In genomic region chr10:13470236-13470635, GRCm38 (mm10) we compare ENCODE assay signal across 25 mouse cellular contexts. TPM values are rescaled to one million over a fixed set of nuclear protein-coding genes. Genes with fewer than 3 reads are reported as not detected.
A peak's percentile ranks its signal among the peaks of the same experiment; 100 is the strongest.
DNase-seq lines count a peak whose midpoint lies in the region; ATAC-seq and TF ChIP-seq lines count a peak whose summit lies in the region.
"Had no signal": no experiment of that assay in that cellular context is flagged by ENCODE, and none has a peak within 500 bp of the region (broad histone marks: within the 10 kb centered on the region; RNA-seq: fewer than 3 reads in every experiment).

No protein-coding gene starts in this region.

- no peak overlapping the region for H3K27ac ChIP-seq in CH12.LX (ENCODE audit: insufficient read depth, low read depth)
- peak overlapping the region; percentile 18 for H3K27ac ChIP-seq in macrophage
- H3K27ac ChIP-seq: forebrain, embryonic 10.5 days; hindbrain, embryonic 15.5 days; intestine, embryonic 15.5 days; limb, embryonic 12.5 days; midbrain, embryonic 12.5 days; neural tube, embryonic 12.5 days had no signal

- dilution Hi-C loops in CH12.LX (cut with MboI; ENCODE audit: extremely low pct_ligation_motif_present, extremely low pct_unique_long_range_greater_than_20kb, low sequenced_read_pairs) = no loop called here

- H3K4me2 ChIP-seq in CH12.LX (ENCODE audit: insufficient read depth, low read depth, poor library complexity, severe bottlenecking) = no peak overlapping the region
- H3K4me2 ChIP-seq: heart, embryonic 12.5 days; hindbrain, embryonic 15.5 days; intestine, embryonic 15.5 days; limb, embryonic 12.5 days; lung, embryonic 14.5 days; midbrain, embryonic 12.5 days; neural tube, embryonic 12.5 days had no signal

- H3K36me3 ChIP-seq in CH12.LX (replicated peaks in 1 of 2; ENCODE audit: control insufficient read depth in 1 of 2, insufficient read depth in 1 of 2, low read length in 1 of 2) (no peaks in the 10 kb centered on the region), macrophage (ENCODE audit: inconsistent target) (no peaks in the 10 kb centered on the region)
- H3K36me3 ChIP-seq: forebrain, embryonic 10.5 days; heart, embryonic 12.5 days; hindbrain, embryonic 15.5 days; intestine, embryonic 15.5 days; limb, embryonic 12.5 days; midbrain, embryonic 12.5 days; neural tube, embryonic 12.5 days had no signal

- ATAC-seq in hematopoietic stem cell, adult 5-6 weeks (replicated peaks in 1 of 2; ENCODE audit: insufficient read depth in 1 of 2, low FRiP score in 2 of 2, low TSS enrichment in 1 of 2, low read depth in 1 of 2, poor library complexity in 2 of 2, severe bottlenecking in 2 of 2) = peak; percentile 82 to 85
- ATAC-seq: forebrain, postnatal 0 days; intestine, embryonic 15.5 days; Patski had no signal

- TF ChIP-seq POLR2A in CH12.LX (IDR thresholded peaks at IDR 0.05; ENCODE audit: low read depth, low read length) = no peak

- H3K4me3 ChIP-seq in CH12.LX (replicated peaks in 1 of 3; ENCODE audit: low read depth in 2 of 3, low read length in 2 of 3, poor library complexity in 1 of 3) (no peak overlapping the region), macrophage (ENCODE audit: inconsistent target) (no peak overlapping the region)
- H3K4me3 ChIP-seq: forebrain, embryonic 10.5 days; heart, embryonic 12.5 days; hindbrain, embryonic 15.5 days; intestine, embryonic 15.5 days; limb, embryonic 12.5 days; midbrain, embryonic 12.5 days; neural tube, embryonic 12.5 days had no signal

- H3K9ac ChIP-seq in CH12.LX (ENCODE audit: insufficient read depth, low read depth) = no peak overlapping the region
- H3K9ac ChIP-seq: forebrain, postnatal 0 days; heart, embryonic 12.5 days; hindbrain, embryonic 15.5 days; intestine, embryonic 15.5 days; limb, embryonic 12.5 days; lung, embryonic 14.5 days; midbrain, embryonic 12.5 days; neural tube, embryonic 12.5 days had no signal

- no peaks in the 10 kb centered on the region for H3K9me3 ChIP-seq in CH12.LX (replicated peaks; ENCODE audit: low read length)
- H3K9me3 ChIP-seq: forebrain, embryonic 10.5 days; heart, embryonic 12.5 days; hindbrain, embryonic 15.5 days; intestine, embryonic 15.5 days; limb, embryonic 12.5 days; midbrain, embryonic 12.5 days; neural tube, embryonic 12.5 days had no signal

- no peaks in the 10 kb centered on the region for H3K79me2 ChIP-seq in CH12.LX (replicated peaks; ENCODE audit: control insufficient read depth, extremely low read depth, insufficient read depth, poor library complexity, severe bottlenecking)
- no peaks in the 10 kb centered on the region; the same call in 1 of the 2 replicates for H3K79me2 ChIP-seq in macrophage (ENCODE audit: inconsistent target)

- 5% methylated on average over 3 of the region's 3 CpGs for WGBS in macrophage (ENCODE audit: missing documents)

- DNase-seq in 416B (ENCODE audit: low read depth) = peak; percentile 22
- DNase-seq in CH12.LX (ENCODE audit: extremely low read depth) = peak; percentile 65
- no peak for DNase-seq in gastrocnemius, adult 8-10 months (ENCODE audit: low spot score in 2 of 2)
- no peak for DNase-seq in embryo, embryonic 9.5 days (ENCODE audit: extremely low spot score)
- no peak for DNase-seq in embryo, embryonic 11 days
- no peak for DNase-seq in right cerebral cortex, postnatal 4 days
- DNase-seq: cerebellum, adult 11-12 months; cerebellum, postnatal 14 days; heart, postnatal 14 days; kidney, adult 9 months; lung, embryonic 14.5 days; lung, postnatal 4 days; right cerebral cortex, postnatal 14 days; thymus, postnatal 36 days had no signal

- H3K27me3 ChIP-seq in CH12.LX (replicated peaks) = peaks cover 4% of the 10 kb centered on the region
- H3K27me3 ChIP-seq: intestine, embryonic 15.5 days had no signal

- TF ChIP-seq CTCF in CH12.LX (conservative IDR thresholded peaks at IDR 0.05 in 1 of 2, IDR thresholded peaks at IDR 0.05 in 1 of 2; ENCODE audit: low read depth in 2 of 2, low read length in 2 of 2) = no peak

- peaks cover 6 to 32% of the 10 kb centered on the region in 2 experiments; a peak in 3 of 4 replicates for H3K4me1 ChIP-seq in CH12.LX (ENCODE audit: control insufficient read depth in 1 of 2, insufficient read depth in 2 of 2)

- in situ Hi-C loops in CH12.LX (cut with MboI; ENCODE audit: low pct_ligation_motif_present, low pct_unique_long_range_greater_than_20kb, low sequenced_read_pairs) = no loop called here

- TF ChIP-seq EP300 in CH12.LX (IDR thresholded peaks at IDR 0.05; ENCODE audit: low read length) = no peak

- no peak for TF ChIP-seq RAD21 in CH12.LX (IDR thresholded peaks at IDR 0.05; ENCODE audit: low read depth, low read length)

TF ChIP-seq in CH12.LX, 34 proteins besides CTCF, POLR2A, EP300 and RAD21:
- no peak for TF ChIP-seq RCOR1 (conservative IDR thresholded peaks at IDR 0.05; ENCODE audit: low read depth, low read length)

RNA-seq across cellular contexts. Expression of gene Phactr2, which starts 4.0 kb away (rescaled TPM):
- total RNA-seq in CH12.LX (2012; rRNA removed) (0.08 TPM in 2 replicates), CH12.LX (2014; rRNA removed) (0.18 and 0.31 TPM in 2 replicates)
- polyA plus RNA-seq in CH12.LX (2012; ENCODE audit: insufficient read length, low read depth) (0.49 and 0.89 TPM in 2 replicates), macrophage (2018) (13.3 to 28.1 TPM (median 14.3 TPM) in 3 replicates)
- 36.4 and 43.2 TPM in 2 replicates for total RNA-seq in hematopoietic stem cell, adult 5-6 weeks (2017)
- 10 to 100 TPM; 24.0 to 70.9 (median 47.8) TPM for total RNA-seq in macrophage (2018; cell fraction: chromatin; rRNA removed)
- total RNA-seq in macrophage (2018; cell fraction: cytosol; rRNA removed) = 10 to 100 TPM; 19.2 to 37.5 (median 25.3) TPM
- 10 to 100 TPM; 19.5 to 55.5 (median 31.3) TPM for total RNA-seq in macrophage (2018; cell fraction: nucleus; rRNA removed)
- total RNA-seq in gastrocnemius, adult 8-10 months (2022) = 10 to 100 TPM; 14.0 to 17.5 (median 16.3) TPM

RNA-seq across cellular contexts. Expression of gene Fuca2, which starts 29.1 kb away (rescaled TPM):
- 23.3 and 28.2 TPM in 2 replicates for total RNA-seq in CH12.LX (2012; rRNA removed)
- total RNA-seq in CH12.LX (2014; rRNA removed) = 36.4 and 37.5 TPM in 2 replicates
- 42.2 and 48.5 TPM in 2 replicates for polyA plus RNA-seq in CH12.LX (2012; ENCODE audit: insufficient read length, low read depth)
- 52.5 and 62.3 TPM in 2 replicates for total RNA-seq in hematopoietic stem cell, adult 5-6 weeks (2017)
- 10 to 100 TPM; 20.0 to 86.6 (median 57.7) TPM for total RNA-seq in macrophage (2018; cell fraction: chromatin; rRNA removed)
- total RNA-seq in macrophage (2018; cell fraction: cytosol; rRNA removed) = 100 to 1,000 TPM; 134 to 202 (median 167) TPM
- 100 to 1,000 TPM in 25 of 26 experiments, 10 to 100 TPM in 1; 52.0 to 319 (median 185) TPM for total RNA-seq in macrophage (2018; cell fraction: nucleus; rRNA removed)
- polyA plus RNA-seq in macrophage (2018) = 173 to 238 TPM (median 217 TPM) in 3 replicates
- total RNA-seq in gastrocnemius, adult 8-10 months (2022) = 10 to 100 TPM; 12.2 to 15.0 (median 13.2) TPM

Comparison
In these comparisons a context has a peak if more than half of its experiments do, and no peak if none do; other contexts are left out.
1. DNase-seq: peak in 416B (single experiment) and CH12.LX (single experiment); none in gastrocnemius, adult 8-10 months (0 of 2), embryo, embryonic 9.5 days (single experiment), embryo, embryonic 11 days (single experiment) and right cerebral cortex, postnatal 4 days (single experiment).
2. RNA of gene Phactr2, which starts 4.0 kb away (total RNA-seq): 36.4 to 43.2 TPM in hematopoietic stem cell, adult 5-6 weeks and 14.0 to 17.5 TPM in gastrocnemius, adult 8-10 months; 0.08 to 0.31 TPM in CH12.LX; every median in the first group is over 10 times any median in the second.